Mouse (Mus musculus): ENCODE data around the gene Tpgs1.
A peak's percentile ranks its signal among the peaks of the same experiment; 100 is the strongest.

Gene Tpgs1

DNA sequence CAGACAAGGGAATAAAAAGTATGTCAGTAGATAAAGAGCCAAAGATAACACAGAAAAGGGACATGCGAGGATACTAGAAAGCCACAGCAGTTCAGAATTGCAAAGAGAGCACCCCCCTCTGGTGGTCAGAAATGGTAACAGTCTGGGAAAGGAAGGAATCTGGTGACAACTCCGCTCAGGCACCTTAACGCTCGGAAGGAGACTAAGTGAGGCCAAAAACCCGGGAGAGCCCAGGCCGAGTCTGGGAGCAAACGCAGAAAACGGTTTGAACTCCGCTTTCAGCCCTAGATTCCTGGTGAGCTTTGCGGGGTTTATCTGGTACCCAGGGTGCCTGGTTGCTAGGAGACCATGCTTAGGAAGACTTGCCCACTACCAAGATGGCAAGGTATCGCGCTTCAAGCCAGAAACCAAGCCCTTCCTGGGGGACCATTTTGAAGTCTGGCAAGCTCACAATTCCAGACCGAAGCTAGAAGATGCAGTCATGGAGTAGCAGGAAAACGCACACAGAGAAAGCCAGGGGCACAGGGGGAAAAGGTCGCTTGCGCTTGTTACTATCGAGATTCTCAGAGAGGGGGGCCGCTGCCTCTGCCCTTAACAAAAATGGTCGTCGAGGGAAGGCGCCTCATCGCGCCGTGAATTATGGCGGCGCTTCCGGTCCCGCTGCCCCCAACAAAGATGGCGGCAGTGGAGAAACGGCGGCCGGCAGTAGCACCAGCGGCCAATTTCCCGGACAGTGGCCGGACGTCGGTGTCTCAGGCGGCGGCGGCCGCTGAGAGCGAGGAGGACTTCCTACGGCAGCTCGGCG is at the start of gene Tpgs1:
Gene Tpgs1 (plus strand): TSS at position 599 of the 805 bp plus-strand sequence.
- peak; percentile 92 for DNase-seq

DNA sequence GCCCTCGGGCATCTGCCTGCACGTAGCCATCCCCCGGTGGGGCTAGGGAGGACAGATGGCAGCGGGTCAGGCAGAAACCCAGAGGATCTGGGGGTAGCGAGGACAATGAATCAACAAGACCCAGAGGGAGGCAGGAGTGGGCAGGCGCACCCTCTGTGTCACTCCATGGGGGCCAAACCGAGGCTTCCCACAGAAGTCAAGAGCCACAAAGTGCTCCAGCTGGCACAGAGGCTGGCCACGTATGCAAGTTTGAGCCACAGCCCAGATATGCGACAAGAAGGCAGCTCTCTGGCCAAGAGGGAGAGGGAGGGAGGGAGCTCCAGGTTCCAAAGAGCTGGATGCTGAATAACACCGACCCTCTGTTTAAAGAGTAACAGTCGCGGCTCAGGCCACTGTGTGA is 45.2 kb upstream of the Tpgs1 start:
- DNase-seq, result no peak

DNA sequence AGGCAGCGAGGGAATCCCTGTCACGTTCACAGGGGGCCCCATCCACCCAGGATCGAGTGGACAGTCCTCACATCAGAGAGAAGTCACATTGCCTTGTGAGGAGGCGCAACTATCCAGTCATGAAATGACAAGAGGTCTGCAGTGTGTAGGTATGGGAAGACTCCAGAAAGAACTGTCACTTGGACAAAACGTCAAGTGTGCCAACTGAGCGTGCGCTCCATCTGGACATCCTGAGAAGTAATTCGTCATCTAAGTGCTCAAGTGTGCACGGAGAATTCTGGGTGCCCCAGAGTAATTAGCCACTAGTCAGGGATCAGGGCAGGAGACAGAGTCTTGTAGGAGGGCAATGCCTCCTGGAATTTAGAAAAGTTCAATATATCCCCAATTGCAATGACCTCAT is 43.8 kb upstream of the Tpgs1 start:
- DNase-seq, result no peak

DNA sequence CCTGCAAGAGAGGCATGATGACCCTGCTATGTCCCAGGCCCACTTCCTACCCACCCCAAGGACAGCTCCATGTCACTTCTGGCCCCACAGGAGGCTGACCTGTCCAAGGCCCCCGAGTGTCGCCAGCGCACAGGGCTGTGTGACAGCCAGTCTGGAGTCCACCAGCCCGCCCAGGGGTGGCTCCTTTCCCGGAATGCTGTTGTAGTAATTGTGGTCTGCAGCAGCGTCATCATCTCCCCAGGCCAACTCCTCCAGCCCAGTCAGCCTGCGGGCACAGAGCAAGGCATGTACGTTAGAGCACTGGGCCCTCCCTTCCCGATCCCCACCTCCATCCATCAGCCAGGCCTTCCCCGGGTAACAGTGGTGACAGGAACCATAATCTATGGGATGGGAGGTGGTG is 43.0 kb upstream of the Tpgs1 start:
- DNase-seq, result no peak

DNA sequence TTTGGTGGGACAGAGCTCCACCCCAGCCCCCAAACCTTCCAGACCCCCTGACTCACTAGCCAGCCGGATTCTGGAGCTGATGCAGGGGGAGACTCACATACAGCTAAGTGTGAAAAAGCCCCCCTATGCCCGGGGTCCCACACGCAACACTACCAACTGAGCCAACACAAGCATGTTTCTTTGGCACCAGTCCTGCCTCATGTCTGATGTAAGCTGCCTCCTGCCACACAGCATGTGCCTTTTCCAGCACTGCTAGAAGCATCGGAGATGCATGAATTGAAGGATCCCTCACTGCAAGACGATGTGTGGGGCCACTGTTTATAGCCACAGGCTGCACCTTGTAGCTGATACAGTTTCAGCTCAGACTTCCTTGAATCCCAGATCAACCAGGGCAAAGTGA is 40.8 kb upstream of the Tpgs1 start:
- DNase-seq, result no peak

DNA sequence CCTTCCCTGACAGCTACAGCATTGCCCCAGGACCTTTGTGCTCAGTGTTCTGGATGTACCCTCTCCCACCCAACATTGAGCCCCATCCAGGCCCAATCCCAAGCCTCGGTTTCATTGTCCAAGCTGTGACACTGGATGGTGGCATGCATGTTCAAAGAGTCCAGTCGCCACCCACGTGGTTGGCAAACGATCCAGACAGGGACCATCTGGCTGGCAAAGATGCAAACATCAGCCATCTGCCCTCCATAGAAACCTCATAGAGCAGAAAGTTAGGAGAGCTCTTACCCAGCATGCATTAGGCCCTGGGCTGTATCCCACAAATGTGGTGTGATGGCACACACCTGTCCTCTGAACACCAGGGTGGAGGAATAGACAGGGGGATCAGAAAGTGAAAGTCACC is 37.7 kb upstream of the Tpgs1 start:
- DNase-seq, result no peak

DNA sequence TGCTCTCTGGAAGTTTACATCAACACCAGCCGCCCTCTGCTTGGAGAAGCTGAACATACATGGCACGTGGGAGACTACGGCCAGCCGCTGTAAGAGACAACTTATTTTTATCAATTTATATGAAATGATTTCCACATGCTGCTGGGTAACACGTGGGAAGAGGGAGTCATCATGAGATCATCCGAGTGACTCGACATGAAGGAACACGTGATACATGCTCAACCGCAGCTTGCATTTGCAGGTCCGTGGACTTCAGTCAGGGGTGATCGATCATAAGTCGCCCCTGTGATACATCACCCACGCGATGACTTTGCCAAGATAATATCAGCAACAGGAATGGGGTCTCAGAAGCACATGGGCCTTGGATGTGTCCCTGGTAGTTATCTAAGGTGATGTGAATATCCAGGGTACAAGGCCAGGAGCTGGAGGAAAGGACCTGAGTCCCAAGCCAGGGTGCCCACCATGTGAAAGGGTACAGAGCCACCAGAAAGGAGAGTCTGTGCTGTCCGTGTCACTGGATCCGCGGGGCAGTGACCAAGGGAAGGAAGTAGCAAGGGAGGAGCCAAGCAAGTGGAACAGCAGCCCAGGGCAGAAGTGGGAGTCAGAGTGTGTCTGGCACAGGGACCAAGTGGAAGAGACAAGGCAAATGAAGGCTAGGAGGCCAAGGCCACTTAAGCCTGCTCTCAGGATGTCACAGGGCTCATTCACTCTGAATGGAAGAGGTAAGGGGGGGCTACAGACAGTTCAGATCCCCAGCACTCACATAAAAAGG is 36.0 kb upstream of the Tpgs1 start:
- DNase-seq, result no peak

DNA sequence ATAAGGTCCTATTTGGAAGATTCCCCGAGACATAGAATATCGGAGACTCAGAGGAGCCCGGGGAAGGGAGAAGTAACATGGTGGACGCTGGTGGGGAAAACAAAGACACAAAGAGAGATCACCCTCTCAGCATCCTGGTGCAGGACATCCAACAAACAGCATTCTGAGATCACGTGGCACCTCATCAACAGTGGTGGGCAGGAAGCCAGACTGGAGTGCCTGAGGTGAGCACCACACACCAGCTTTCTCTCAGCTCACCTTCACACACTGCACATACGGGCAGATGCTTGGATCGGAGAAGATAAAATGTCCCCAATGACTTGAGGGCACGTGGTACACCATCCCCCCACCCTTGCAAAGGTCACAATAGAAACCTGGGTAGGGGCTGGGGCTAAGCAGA is 32.9 kb upstream of the Tpgs1 start:
- DNase-seq, result no peak

DNA sequence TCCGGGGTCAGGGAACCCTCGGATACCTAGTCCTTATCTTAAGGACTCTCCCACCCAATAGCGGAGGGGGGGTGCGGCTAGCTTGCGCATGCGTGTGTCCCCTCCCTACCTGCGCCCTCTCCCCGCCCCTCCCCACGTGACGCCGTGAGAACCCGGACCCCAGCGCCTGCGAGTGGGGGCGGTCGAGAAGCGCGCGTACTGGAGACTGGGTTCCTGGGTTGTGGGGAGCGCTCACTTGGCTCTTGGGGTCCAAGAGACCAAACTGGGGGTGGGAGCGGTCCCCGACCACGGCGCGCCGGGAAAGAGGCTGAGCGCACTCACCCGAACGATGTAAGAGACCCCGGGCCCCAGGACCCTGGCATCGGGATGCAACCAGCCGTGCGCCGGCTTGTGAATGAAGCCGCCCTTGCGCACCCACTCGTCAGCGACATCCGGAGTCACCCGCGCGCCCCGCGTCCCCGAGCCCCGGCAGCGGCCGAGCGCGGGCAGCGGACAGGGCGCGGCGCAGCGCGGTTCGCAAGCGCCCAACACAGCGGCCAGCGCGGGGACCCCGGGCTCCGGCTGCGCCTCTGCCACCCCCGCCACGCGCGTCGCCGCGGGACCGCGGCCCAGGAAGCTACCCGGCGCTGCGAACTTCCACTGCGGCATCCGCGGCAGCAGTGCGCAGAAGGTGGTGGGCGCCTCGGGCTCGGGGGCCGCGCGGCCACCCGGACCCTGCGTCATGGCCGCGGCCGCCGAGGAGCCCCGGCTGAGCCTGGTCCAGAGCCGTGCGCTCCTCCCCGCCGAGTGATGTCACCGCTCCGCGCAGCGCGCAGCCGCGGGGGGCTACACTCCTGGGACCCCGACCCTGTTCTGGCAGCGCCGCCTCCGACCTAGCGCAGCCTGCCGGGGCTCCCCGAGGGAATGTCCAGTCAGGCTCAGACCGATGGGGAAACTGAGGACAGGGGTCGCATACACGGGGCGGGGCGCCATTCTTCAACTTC is 31.8 kb upstream of the Tpgs1 start, which contains the start of gene Shc2:
Gene Shc2 (minus strand): TSS at position 791 of the 983 bp plus-strand sequence.
- peak; percentile 40 for DNase-seq

DNA sequence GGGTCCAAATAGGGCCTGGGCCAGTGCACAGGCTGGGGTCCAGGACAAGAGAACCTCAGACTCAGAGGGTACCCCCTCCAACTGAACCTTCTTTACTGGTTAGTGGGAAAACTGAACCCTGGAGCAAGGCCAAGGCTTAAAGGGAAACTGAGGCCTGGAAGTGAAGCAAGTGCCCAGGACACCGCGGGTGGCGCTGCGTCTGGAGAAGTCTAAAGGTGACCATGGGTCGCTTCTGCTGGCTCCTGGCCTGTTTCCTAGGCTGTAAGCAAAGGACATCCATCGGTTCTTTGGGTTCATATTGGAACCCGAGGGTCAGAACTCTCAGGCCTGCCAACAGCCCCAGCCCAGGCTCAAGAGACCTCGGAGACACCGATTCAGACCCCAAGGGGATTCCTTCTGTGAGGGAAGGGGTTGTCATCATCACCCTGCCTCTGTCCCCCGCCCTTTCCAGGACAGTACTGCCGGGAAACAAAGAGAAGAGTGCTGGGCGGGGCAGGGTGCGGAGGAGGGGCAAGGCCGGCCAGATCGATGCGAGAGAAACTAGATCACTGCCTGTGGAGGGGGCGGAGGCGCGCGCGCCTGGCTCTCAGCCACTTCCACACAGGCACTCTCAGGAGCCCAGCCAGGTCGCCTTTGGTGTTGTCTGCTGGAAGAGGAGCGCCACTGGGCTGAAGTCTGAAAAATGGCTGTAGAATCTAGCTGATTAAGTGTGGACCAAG is 30.5 kb upstream of the Tpgs1 start:
- DNase-seq, result peak; percentile 63

DNA sequence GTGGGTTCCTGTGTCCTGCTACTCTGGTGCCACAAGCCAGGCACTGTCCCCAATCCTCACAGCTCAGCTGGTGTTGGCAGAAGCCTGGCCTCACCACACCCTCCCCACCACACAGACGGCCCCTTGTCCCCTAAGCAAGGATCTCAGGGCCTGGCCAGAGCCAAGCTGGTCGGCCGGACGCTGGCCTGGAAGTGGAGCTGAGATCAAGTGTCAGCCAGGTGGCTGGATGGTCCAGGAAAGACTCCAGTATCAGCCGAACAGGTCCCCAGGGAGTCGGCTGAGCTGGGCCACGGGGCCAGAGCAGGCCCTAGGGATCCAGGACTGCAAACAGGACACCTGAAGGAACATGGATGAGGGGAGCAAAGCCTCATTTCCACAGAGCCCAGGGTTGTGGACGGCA is 23.5 kb upstream of the Tpgs1 start, which contains the start of gene Odf3l2:
Gene Odf3l2 (minus strand): TSS at position 28 of the 400 bp plus-strand sequence.
- no peak for DNase-seq

DNA sequence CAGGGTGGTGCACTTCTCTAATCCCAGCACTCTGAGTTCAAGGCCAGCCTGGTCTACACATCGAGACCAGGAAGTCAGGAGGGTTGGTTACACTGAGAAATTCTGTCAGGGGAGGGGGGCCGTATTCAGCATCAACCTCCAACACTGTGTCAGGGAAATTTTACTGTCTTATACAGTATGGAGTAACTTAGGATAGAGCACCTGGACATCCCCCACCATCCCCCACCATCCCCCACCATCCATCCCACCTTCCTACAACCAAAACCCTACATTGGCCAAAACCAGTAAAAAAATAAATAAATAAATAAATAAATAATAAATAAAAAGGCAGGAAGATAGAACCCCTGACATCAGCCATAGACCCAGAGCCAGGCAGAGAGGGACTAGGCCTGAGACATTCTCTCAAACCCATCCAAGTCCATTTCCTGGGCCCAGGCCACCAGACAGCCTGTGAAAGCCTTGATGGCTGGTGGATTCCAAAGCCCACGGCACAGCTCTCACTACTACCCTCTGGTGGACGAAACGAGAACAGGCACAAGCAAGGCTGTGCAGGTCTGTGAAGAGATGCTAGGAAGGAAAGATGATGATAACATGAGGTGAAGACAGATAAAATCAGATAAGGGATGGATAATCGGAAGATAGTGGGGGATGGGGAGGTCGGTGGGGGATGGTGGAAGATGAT is 20.0 kb upstream of the Tpgs1 start:
- DNase-seq, result peak; percentile 82

DNA sequence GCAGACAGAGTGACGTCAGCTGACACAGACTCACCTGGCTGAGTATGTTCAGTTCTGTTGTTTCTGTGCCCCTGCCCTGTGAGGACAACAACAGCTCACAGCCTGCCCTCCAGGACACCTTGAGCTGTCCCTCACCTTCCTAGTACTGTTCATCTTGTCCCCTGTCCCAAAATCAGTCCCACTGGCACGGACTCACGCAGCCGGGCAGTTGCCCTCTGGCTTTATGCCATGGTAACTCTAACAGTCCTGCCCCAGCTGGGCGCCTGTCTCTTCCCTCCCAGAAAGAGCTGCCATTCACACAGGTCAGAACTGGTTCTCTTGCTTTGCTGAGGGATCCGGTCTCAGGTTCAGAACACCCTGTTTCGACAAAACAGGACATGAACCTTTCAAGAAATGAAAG is 16.4 kb upstream of the Tpgs1 start:
- DNase-seq, result no peak

DNA sequence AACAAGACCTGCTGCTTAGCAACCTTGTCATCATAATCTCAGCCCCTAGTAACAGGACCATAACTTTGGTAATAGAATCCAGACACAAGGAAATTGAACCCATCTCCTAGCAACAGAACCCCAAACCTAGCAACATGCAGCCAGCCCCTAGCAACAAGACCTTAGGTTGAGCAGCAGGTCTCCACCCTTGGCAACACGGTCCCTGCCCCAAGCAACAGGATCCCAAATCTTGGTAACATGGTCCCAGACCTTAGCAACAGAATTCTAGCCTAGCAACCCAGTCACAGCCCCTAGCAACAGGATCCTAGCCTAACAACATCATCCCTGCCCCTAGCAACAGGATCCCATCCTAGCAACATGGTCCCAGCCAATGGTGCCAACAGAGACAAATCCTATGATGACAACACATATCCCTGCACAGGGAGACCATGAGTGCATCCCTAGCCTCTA is 14.2 kb upstream of the Tpgs1 start:
- DNase-seq, result no peak

DNA sequence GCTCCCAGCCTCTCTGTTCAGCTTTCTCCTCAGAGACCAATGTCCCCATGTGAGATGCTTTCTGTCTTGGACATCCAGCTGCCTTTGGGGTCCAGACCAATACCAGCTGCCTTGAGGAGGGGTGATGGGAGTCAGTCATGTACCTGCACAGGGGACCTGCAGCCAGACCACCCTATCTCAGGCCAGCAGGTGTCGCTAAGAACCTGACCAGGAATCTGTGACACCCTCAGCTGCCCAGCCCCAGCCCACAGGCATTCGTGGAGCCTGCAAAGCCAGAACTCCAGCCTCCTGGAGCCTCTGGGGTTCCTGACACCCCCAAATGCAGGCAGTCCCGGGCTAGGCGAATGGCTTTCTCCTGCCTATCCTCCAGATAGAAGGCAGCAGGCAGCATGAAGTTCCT is 10.3 kb upstream of the Tpgs1 start:
- no peak for DNase-seq

DNA sequence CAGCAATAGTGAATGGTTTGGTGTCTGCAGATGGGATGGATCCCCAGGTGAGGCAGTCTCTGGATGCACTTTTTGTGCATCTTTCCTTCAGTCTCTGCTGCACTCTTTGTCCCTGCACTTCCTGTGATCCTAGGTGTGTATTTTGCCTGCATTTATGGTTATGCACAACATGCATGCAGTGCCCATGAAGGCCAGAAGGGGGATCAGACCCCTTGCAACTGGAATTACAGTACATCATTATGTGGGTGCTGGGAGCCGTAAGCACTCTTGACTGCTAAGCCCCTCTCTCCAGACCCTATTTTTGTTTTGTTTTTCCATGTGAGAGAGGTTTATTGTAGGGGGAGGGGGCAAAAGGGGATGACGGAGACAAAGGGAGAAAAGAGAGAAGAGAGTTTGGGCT is 8.9 kb upstream of the Tpgs1 start:
- DNase-seq, result no peak

DNA sequence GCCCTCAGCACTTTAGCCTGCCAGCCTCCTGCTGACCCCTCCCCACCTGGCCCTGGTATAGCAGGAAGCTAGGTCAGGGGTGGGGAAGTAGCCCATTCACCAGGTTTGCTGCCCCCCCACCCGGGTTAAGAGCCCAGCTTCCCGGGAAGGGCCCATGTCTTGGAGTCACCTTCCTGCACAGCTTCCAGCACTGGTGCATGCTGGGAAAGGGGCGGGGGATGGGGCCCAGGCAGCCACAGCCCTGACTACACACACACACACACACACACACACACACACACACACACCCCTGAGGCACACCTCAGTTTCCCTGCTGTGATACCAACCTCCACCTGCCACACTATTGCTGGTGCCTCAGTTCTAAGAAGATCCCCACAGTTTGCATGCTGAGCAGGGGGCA is 7.3 kb upstream of the Tpgs1 start:
- DNase-seq, result no peak

DNA sequence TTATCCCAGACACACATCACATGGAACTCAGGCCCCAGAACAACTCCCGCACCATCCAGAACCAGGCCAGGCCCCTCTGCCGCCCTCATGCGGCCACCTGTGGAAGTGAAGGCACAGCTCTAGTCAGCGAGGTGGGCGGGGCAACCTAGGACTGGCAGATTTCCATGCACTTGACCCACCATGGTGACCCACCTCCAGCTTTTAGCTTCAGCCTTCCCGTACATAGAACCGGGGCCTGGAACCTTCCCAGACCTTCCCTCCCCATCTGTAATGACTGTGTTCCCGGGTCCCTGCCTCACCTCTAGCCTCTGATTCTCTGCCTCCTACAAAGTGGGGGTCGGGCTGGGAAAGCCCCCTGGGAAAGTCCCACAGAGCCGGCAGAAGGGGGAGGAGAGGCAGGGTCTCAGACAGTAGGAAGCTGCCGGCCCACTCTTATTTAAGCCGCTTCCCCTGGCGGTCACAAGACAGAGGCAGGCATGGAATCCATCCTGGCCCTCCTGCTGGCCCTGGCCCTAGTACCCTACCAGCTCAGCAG is 5.0 kb upstream of the Tpgs1 start, which contains the start of gene Madcam1:
Gene Madcam1 (plus strand): TSS at position 429 of the 535 bp plus-strand sequence.
- peak; percentile 77 for DNase-seq

DNA sequence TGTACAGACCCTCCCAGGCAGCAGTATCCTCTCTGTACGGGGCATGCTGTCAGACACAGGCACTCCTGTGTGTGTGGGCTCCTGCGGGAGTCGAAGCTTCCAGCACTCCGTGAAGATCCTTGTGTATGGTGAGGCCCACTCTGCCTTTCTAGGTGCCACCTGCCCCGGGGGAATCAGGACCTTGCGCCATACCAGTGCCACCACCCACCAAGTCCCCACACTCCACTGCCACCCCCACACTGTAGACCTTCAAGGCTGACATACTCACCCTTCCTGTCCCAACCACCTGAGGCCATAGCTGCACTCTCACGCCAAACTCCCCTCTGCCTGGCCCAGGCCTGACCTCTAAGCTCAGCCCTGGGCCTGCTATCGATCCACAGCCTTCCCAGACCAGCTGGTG is 4.1 kb upstream of the Tpgs1 start:
- DNase-seq, result no peak

DNA sequence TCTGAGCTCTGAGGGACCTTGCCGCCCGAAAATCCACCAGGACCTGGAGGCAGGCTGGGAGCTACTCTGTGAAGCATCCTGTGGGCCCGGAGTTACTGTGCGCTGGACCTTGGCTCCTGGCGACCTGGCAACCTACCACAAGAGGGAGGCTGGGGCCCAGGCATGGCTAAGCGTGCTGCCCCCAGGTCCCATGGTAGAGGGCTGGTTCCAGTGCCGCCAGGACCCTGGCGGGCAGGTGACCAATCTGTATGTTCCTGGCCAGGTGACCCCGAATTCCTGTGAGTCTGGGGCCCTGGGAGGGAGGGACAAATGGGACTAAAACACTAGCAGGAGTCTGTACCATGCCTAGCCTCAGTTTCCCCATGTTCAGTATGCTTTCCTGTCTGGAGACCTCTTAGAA is 2.7 kb upstream of the Tpgs1 start:
- no peak for DNase-seq

DNA sequence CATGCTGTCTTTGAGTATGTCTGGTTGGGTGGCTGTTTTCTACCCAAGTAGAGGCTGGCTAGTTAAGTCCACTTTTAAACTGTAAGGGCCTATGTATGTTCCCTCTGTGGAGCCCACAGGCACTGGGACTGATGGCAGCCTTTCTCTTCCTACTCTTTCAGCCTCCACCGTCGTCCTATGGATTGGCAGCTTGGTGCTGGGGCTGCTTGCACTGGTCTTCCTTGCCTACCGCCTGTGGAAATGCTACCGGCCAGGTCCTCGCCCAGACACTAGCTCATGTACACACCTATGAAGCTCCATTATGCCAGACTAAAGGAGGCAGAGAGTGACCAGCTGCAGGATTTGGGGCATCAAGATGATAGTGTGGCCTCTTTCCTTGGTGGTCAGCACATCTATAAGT is 1.1 kb upstream of the Tpgs1 start:
- no peak for DNase-seq

All from lung, postnatal 10 days (tissue).